Mouse (Mus musculus) heart, embryonic 10.5 days (tissue): ENCODE measurements around the gene Trim28. TPM values are rescaled to one million over a fixed set of nuclear protein-coding genes. Genes with fewer than 3 reads are reported as not detected.
"Not testable (repeated sequence)": the region's sequence is repeated elsewhere in the genome, so short reads cannot be mapped to it uniquely, and the experiment has no call there.

Source experiments
- DNase-seq: peaks from one replicate; pipeline ENCODE4 v3.0.0-alpha.2; 2017; ENCODE audit warnings: low spot score
- H3K27ac ChIP-seq: fragments of 300-500 bp; sonication (generic); 2 replicates; pipeline ENCODE4 v1.5.1; 2016; ENCODE audit warnings: mild to moderate bottlenecking
- H3K27me3 ChIP-seq: fragments of 300-500 bp; sonication (generic); 2 replicates; pipeline ENCODE4 v1.6.1; 2016; ENCODE audit warnings: mild to moderate bottlenecking; ENCODE audit not compliant: poor library complexity, insufficient read depth, severe bottlenecking
- H3K36me3 ChIP-seq: fragments of 300-500 bp; sonication (generic); 2 replicates; pipeline ENCODE4 v1.6.1; 2016; ENCODE audit warnings: mild to moderate bottlenecking, moderate library complexity
- H3K4me1 ChIP-seq: fragments of 300-500 bp; sonication (generic); 2 replicates; pipeline ENCODE4 v1.6.1; 2016; ENCODE audit warnings: mild to moderate bottlenecking
- H3K4me3 ChIP-seq: fragments of 300-500 bp; sonication (generic); 2 replicates; pipeline ENCODE4 v1.5.1; 2016; ENCODE audit warnings: mild to moderate bottlenecking, moderate library complexity
- H3K9me3 ChIP-seq: fragments of 300-500 bp; sonication (generic); 2 replicates; pipeline ENCODE4 v1.6.1; 2016; ENCODE audit warnings: mild to moderate bottlenecking, moderate library complexity
- WGBS: fragments of 180-500 bp; shearing (Covaris S2); methylation state at CpG from one replicate; pipeline ENCODE4 v1.1.7; 2016; 5-methylcytosine and 5-hydroxymethylcytosine counted together
- polyA plus RNA-seq: library from polyadenylated mRNA; unstranded; fragments of >200 nt; fragmentation: Nextera tagmentation; extraction: Ambion mirVana; gene quantifications from 2 replicates; pipeline ENCODE4 v1.2.1, GENCODE M21; 2016

Trim28 gene
- polyA plus RNA-seq, 1 experiment from 2014 or later: 367 TPM

DNA sequence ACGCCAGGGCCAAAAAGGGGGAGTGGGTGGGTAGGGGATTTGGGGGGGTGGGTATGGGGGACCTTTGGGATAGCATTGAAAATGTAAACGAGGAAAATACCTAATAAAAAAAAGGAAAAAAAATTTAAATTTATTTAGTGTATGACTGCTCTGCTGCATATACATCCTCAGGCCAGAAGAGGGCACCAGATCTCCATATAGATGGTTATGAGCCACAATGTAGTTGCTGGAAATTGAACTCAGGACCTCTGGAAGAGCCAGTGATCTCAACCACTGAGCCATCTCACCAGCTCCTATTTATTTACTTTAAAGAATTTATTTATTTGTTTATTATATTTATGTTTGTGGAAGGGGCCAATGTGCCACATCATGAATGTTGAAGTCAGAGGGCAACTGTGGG lies 64.5 kb downstream of the Trim28 start:
- not testable (repeated sequence) for H3K36me3 ChIP-seq, DNase-seq, H3K9me3 ChIP-seq, H3K4me3 ChIP-seq, H3K4me1 ChIP-seq, H3K27ac ChIP-seq, H3K27me3 ChIP-seq
- WGBS: 48% methylated on average over 2 of the region's 2 CpGs

- Histone ChIP-seq H3K27ac (no peak overlapping the region), H3K36me3 (no peaks in the 10 kb centered on the region), H3K9me3 (no peaks in the 10 kb centered on the region), H3K4me3 (no peak overlapping the region), H3K27me3 (no peaks in the 10 kb centered on the region), H3K4me1 (no peaks in the 10 kb centered on the region)
- DNase-seq: no peak
- WGBS: 46% methylated on average over 5 of the region's 5 CpGs
Measured at GRCm38 (mm10) chr7:13072293-13072692, 73.4 kb downstream of the Trim28 start.

Other genes with a start within 250 kb of the Trim28 start
- gene Zscan18, start 195.5 kb upstream of the Trim28 start, polyA plus RNA-seq: 10.7 and 10.8 TPM in 2 replicates
- 11.7 and 13.6 TPM in 2 replicates for gene Zfp329, start 180.3 kb upstream of the Trim28 start, polyA plus RNA-seq
- 24.1 and 25.4 TPM in 2 replicates for gene Zfp110, start 164.4 kb upstream of the Trim28 start, polyA plus RNA-seq
- 3.1 TPM in 2 replicates for gene Zfp128, start 117.9 kb upstream of the Trim28 start, polyA plus RNA-seq
- gene Zscan22, start 101.3 kb upstream of the Trim28 start, polyA plus RNA-seq: 12.9 and 14.8 TPM in 2 replicates
- gene Rps5, start 76.8 kb upstream of the Trim28 start, polyA plus RNA-seq: 662 and 793 TPM in 2 replicates
- 1.1 TPM in 2 replicates for gene Rnf225, start 71.7 kb upstream of the Trim28 start, polyA plus RNA-seq
- gene Zfp324, start 33.3 kb upstream of the Trim28 start, polyA plus RNA-seq: 7.8 and 8.4 TPM in 2 replicates
- gene Zfp446, start 21.3 kb upstream of the Trim28 start, polyA plus RNA-seq: 8.2 and 8.4 TPM in 2 replicates
- not detected in 2 replicates for gene Slc27a5, start 922 bp upstream of the Trim28 start, polyA plus RNA-seq
- gene Zbtb45, start 10.9 kb downstream of the Trim28 start, polyA plus RNA-seq: 18.2 and 20.8 TPM in 2 replicates
- gene Chmp2a, start 35.7 kb downstream of the Trim28 start, polyA plus RNA-seq: 129 and 142 TPM in 2 replicates
- 159 and 189 TPM in 2 replicates for gene Ube2m, start 39.2 kb downstream of the Trim28 start, polyA plus RNA-seq
- gene Mzf1, start 55.6 kb downstream of the Trim28 start, polyA plus RNA-seq: 2.2 and 3.1 TPM in 2 replicates
- gene Vmn1r85, start 96.1 kb downstream of the Trim28 start, polyA plus RNA-seq: not detected in 2 replicates
- not detected in 2 replicates for gene Vmn1r86, start 120.8 kb downstream of the Trim28 start, polyA plus RNA-seq
- not detected in 2 replicates for gene Vmn1r87, start 141.0 kb downstream of the Trim28 start, polyA plus RNA-seq
- not detected in 2 replicates for gene Vmn1r88, start 160.5 kb downstream of the Trim28 start, polyA plus RNA-seq
- not detected in 2 replicates for gene Vmn1r89, start 213.9 kb downstream of the Trim28 start, polyA plus RNA-seq